Mouse (Mus musculus) adrenal gland, postnatal 10 days (tissue): ENCODE results near the gene Gnai2. TPM values are rescaled to one million over a fixed set of nuclear protein-coding genes. Genes with fewer than 3 reads are reported as not detected.
"Not testable (repeated sequence)": the region's sequence is repeated elsewhere in the genome, so short reads cannot be mapped to it uniquely, and the experiment has no call there.

Experiments
- DNase-seq: peaks from one replicate; pipeline ENCODE4 v3.0.0; 2021; ENCODE audit warnings: mixed read lengths
- total RNA-seq, 2 experiments: library from RNA; stranded (reverse); gene quantifications; 2 replicates each; pipeline ENCODE4 v1.2.3; 2021

Gnai2 gene
- total RNA-seq, 2 experiments from 2014 or later: 292 to 327 TPM

DNA sequence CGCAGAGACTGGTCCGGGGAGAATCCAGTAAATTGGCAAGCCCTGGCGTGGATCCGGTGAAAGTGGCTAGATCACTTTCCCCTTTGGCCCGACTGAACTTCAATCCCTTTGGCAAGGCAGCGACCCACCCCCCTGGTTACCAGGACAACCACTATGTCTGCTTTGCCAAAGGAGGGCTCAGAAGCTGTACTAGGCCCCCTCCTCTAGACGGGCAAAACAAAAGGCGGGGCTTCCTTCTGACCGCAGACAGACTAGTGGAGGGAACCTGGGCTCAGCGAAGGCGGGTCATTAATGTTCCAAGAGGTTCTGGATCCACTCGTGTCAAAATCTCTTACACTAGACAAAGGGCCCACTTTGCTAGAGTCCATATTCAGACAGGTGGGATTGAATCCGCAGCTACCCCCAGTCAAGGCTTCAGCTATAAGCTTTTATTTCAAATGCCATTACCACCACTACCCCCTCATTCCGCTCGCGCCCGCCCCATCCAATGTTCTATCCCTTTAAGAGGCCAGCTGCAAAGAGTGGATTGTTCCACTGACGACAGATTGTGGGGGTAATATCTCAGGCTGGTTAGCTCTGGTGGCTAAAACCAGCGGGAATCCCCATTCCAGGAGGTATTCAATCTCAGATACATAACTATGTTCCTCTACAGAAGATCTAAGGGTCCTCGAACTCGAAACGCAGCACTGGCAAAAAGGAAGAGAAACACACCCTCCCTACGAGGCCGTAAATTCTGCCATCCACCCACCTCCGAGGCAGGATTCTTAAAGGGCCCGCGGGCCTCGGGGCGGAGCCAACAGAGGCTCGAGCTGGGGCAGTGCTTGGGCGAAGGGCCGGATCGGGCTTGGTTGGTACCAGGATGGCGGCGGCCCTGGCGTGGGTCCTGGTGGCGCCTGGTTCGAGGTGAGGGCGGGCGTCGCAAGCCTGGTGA lies 66.6 kb downstream of the Gnai2 start:
- peak; percentile 91 for DNase-seq

DNA sequence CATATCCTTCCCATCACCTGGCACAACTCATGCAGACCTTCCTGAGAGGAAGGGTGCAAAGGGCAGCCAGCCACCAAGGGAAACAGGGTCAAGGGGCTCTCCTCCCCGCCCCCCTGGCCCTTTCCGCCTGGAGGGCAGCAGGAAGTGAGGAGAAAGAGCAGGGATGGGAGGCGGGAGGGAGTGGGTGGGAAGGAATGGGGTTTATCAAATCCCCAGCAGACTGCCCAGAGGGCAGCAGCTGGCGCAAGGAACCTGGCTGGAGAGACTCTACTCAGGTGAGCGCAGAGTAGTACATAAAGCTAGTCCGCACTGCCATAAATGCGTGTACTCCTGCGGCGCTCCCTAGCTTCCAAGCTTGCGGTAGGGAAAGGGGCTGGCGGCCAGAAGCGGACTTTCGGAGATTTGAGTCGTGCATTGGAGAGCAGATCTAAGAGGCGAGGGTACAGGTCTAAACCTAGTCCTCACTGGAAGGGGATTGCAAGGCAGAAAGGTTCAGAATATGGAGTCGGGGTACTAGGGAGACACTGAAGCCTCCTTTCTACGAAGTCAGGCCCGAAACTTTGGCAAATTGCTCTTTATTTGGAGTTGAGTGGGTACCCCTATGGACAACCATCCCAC lies 67.4 kb downstream of the Gnai2 start, which contains the start of gene Hyal2:
Gene Hyal2, plus strand, starts transcription at position 244 of the 618 bp plus-strand sequence.
- DNase-seq: peak; percentile 59

DNA sequence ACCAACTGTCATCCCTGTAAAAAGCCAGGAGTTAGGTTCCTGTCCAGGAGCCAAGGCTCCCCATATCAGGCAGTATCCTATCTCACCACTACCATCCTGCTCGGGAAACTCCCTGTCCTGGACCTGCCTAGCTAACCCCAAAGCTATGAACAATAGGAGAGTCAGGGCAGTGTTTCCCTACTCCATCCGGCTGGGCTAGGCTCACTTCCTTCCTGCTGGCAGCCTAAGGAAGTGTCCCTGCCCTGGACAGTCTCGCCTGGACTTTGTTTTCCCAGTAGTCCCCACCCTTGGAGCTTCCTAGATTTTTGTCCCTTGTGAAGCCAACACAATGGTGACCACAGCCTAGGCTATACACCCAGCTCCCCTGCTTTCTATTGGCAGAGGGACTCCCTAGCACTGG lies 68.3 kb downstream of the Gnai2 start:
- DNase-seq: peak; percentile 49

DNA sequence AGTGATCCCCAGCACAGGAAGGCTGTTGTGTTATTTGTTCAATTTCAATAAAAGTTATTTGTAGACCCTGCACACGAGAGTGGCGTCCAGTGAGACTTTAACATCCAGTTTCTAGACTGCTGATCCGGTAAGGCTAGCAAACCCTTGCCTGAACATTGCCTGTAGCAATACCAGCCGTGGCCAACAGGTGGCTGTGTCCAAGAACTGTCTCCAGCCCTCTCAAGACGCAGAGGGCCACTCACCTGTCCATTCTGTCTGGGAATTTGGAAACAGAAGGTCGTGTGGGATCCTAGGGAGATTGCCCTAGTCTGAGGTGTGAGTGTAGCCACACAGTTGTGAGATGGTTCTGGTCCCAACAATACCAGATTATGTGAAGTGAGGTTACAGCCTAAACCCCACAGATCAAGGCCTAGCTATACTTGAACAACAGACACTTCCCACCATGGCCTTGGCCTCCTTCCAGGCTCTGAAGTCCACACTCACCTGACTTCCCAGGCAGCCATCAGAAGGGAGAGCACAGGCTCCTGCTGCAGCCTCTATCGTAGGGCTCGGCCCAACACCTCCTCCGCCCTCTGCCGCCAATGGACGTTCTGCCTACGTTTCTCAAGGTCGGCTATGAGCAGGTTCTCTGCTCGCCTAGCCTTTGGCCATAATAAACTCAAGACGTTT lies 69.0 kb downstream of the Gnai2 start:
- DNase-seq: peak; percentile 92

DNA sequence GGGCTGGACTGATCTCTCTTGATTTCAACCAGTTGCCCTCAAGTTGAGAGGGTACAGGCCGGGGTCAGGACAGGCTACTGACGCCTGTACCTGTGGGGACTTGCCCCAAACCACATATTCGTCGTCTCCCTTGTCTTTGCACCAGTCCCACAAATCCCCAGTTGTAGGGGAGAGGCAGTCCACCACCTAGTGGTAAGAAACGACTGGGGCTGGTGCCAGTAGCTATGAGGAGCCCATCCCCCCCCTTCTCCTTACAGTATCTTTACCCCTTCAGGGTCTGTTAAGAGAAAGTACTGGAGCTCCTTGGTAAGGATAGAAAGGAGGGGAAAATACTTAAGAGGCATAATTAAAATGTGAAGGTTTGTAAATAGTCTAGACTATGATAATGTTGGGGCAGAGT lies 69.6 kb downstream of the Gnai2 start:
- DNase-seq: not testable (repeated sequence)

Other genes with a start within 250 kb of the Gnai2 start
- gene Cacna2d2, start 235.8 kb downstream of the Gnai2 start, total RNA-seq: 1 to 10 TPM; 4.1 to 4.7 TPM
- 10 to 100 TPM; 31.4 to 37.6 TPM for gene Tmem115, start 101.4 kb downstream of the Gnai2 start, total RNA-seq
- gene Cyb561d2, start 93.2 kb downstream of the Gnai2 start, total RNA-seq: 10 to 100 TPM; 15.4 to 16.1 TPM
- gene Nprl2, start 93.1 kb downstream of the Gnai2 start, total RNA-seq: 10 to 100 TPM; 19.2 to 21.3 TPM
- not detected for gene Zmynd10, start 88.1 kb downstream of the Gnai2 start, total RNA-seq
- 10 to 100 TPM; 23.6 to 27.7 TPM for gene Rassf1, start 83.8 kb downstream of the Gnai2 start, total RNA-seq
- 10 to 100 TPM; 35.2 to 35.4 TPM for gene Tusc2, start 72.1 kb downstream of the Gnai2 start, total RNA-seq
- gene Hyal2, start 67.4 kb downstream of the Gnai2 start, total RNA-seq: 10 to 100 TPM; 40.2 to 47.6 TPM
- 1 to 10 TPM; 8.9 to 9.3 TPM for gene Hyal1, start 58.4 kb downstream of the Gnai2 start, total RNA-seq
- 10 to 100 TPM; 17.7 to 20.6 TPM for gene Naa80, start 56.5 kb downstream of the Gnai2 start, total RNA-seq
- gene Hyal3, start 54.5 kb downstream of the Gnai2 start, total RNA-seq: 1 to 10 TPM; 1.0 to 1.2 TPM
- gene Ifrd2, start 47.7 kb downstream of the Gnai2 start, total RNA-seq: 10 to 100 TPM; 37.4 to 40.9 TPM
- 10 to 100 TPM in 1 of 2 experiments, 1 to 10 TPM in 1; 9.5 to 13.2 TPM for gene Sema3b, start 26.1 kb downstream of the Gnai2 start, total RNA-seq
- gene Slc38a3, start 34.2 kb upstream of the Gnai2 start, total RNA-seq: 10 to 100 TPM; 42.0 to 95.1 TPM
- under 1 TPM; 0.33 to 0.42 TPM for gene Gnat1, start 44.3 kb upstream of the Gnai2 start, total RNA-seq
- gene Sema3f, start 75.1 kb upstream of the Gnai2 start, total RNA-seq: 10 to 100 TPM; 20.2 to 24.8 TPM
- 100 to 1,000 TPM in 1 of 2 experiments, 10 to 100 TPM in 1; 97.7 to 131 TPM for gene Rbm5, start 135.6 kb upstream of the Gnai2 start, total RNA-seq
- gene Rbm6, start 237.9 kb upstream of the Gnai2 start, total RNA-seq: 10 to 100 TPM; 35.9 to 56.7 TPM